Mouse (Mus musculus) limb, embryonic 12.5 days (tissue): ENCODE measurements around the gene Noto. TPM values are rescaled to one million over a fixed set of nuclear protein-coding genes. Genes with fewer than 3 reads are reported as not detected.

Source experiments
- ATAC-seq: fragments of 200-750 bp; cut with Nextera tagmentation; 2 replicates; pipeline ENCODE4 v1.8.0; 2017; ENCODE audit warnings: low read depth, moderate TSS enrichment; ENCODE audit not compliant: insufficient number of reproducible peaks, insufficient read depth, low FRiP score, low TSS enrichment
- H3K27ac ChIP-seq: fragments of 300-500 bp; sonication (generic); 2 replicates; pipeline ENCODE4 v1.5.1; 2016; ENCODE audit warnings: mild to moderate bottlenecking, moderate library complexity
- H3K27me3 ChIP-seq: fragments of 300-500 bp; sonication (generic); 2 replicates; pipeline ENCODE4 v1.6.1; 2016; ENCODE audit warnings: mild to moderate bottlenecking, moderate library complexity
- H3K36me3 ChIP-seq: fragments of 300-500 bp; sonication (generic); 2 replicates; pipeline ENCODE4 v1.6.1; 2016; ENCODE audit warnings: mild to moderate bottlenecking, moderate library complexity
- H3K4me1 ChIP-seq: fragments of 300-500 bp; sonication (generic); replicated peaks from 2 replicates; pipeline ENCODE4 v1.6.1; 2016
- H3K4me2 ChIP-seq: fragments of 300-500 bp; sonication (generic); 2 replicates; pipeline ENCODE4 v1.6.1; 2016; ENCODE audit warnings: mild to moderate bottlenecking, moderate library complexity
- H3K4me3 ChIP-seq: fragments of 300-500 bp; sonication (generic); replicated peaks from 2 replicates; pipeline ENCODE4 v1.5.1; 2016; ENCODE audit warnings: mild to moderate bottlenecking
- H3K9ac ChIP-seq: fragments of 300-500 bp; sonication (generic); replicated peaks from 2 replicates; pipeline ENCODE4 v1.6.1; 2016; ENCODE audit warnings: mild to moderate bottlenecking, moderate library complexity
- H3K9me3 ChIP-seq: fragments of 300-500 bp; sonication (generic); 2 replicates; pipeline ENCODE4 v1.6.1; 2016; ENCODE audit warnings: mild to moderate bottlenecking, moderate library complexity
- WGBS: fragments of 180-500 bp; shearing (Covaris S2); methylation state at CpG from one replicate; pipeline ENCODE4 v1.1.7; 2016; 5-methylcytosine and 5-hydroxymethylcytosine counted together
- polyA plus RNA-seq: library from polyadenylated mRNA; unstranded; fragments of >200 nt; fragmentation: Nextera tagmentation; extraction: Ambion mirVana; gene quantifications from 2 replicates; pipeline ENCODE4 v1.2.1, GENCODE M21; 2016

Gene Noto
- polyA plus RNA-seq, 1 experiment from 2014 or later: not detected

DNA sequence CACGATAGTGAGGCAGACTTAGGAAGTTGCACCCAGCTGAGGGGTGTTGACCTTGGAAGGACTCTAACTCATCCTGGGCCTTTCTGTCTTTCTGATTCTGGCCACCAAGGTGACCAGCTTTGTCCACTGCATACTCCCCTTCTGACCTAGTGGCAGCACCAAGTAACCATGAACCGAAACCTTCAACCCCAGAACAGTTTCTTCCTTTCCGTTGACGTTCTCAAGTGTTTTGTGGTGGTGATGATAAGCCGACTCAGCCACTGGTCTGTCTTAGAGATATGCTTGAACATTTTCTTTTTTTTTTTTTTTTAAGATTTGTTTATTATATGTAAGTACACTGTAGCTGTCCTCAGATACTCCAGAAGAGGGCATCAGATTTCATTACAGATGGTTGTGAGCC lies 35.1 kb upstream of the Noto start:
- WGBS: 76% methylated on average over 5 of the region's 5 CpGs
- no peak overlapping the region for H3K4me3 ChIP-seq
- no peaks in the 10 kb centered on the region for H3K9me3 ChIP-seq
- no peak for ATAC-seq
- no peaks in the 10 kb centered on the region for H3K4me1 ChIP-seq
- no peak overlapping the region for H3K9ac ChIP-seq
- H3K36me3 ChIP-seq: no peaks in the 10 kb centered on the region
- H3K27me3 ChIP-seq: peaks cover 32% of the 10 kb centered on the region
- H3K4me2 ChIP-seq: no peak overlapping the region
- H3K27ac ChIP-seq: no peak overlapping the region

- Histone ChIP-seq H3K4me3 (no peak overlapping the region), H3K9me3 (no peaks in the 10 kb centered on the region), H3K9ac (no peak overlapping the region), H3K36me3 (no peaks in the 10 kb centered on the region), H3K4me2 (no peak overlapping the region), H3K27ac (no peak overlapping the region), H3K4me1 (no peaks in the 10 kb centered on the region), H3K27me3 (peaks cover 20% of the 10 kb centered on the region)
- ATAC-seq: no peak
- whole genome bisulfite sequencing: 30% methylated on average over 6 of the region's 7 CpGs
Measured at GRCm38 (mm10) chr6:85391803-85392202, 31.9 kb upstream of the Noto start.

GRCm38 (mm10) chr6:85395360-85395759 lies 28.3 kb upstream of the Noto start:
- Histone ChIP-seq H3K36me3 (no peaks in the 10 kb centered on the region), H3K4me2 (no peak overlapping the region), H3K9me3 (no peaks in the 10 kb centered on the region), H3K27me3 (peaks cover 10% of the 10 kb centered on the region), H3K4me3 (no peak overlapping the region), H3K27ac (no peak overlapping the region), H3K9ac (no peak overlapping the region), H3K4me1 (peaks cover 6% of the 10 kb centered on the region)
- no peak for ATAC-seq
- 82% methylated on average over 2 of the region's 2 CpGs for WGBS

DNA sequence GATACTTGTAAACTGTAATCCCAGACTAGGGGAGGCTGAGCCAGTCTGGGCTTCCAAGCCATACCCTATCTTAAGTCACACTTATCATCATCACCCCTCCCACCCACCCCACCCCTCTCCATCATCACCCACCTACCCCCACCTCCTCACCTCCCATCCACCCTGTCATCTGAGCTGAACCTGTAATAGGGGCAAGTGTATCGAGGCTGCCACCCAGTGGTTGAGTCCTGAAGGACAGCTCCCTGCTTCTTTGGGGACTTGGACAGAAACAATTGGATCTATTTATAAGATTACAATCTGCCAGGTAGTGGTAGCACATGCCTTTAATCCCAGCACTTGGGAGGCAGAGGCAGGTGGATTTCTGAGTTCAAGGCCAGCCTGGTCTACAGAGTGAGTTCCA lies 26.5 kb upstream of the Noto start:
- WGBS: 50% methylated on average over 1 of the region's 1 CpGs
- Histone ChIP-seq H3K4me2 (no peak overlapping the region), H3K4me1 (peaks cover 6% of the 10 kb centered on the region), H3K4me3 (no peak overlapping the region), H3K36me3 (no peaks in the 10 kb centered on the region), H3K27me3 (peaks cover 4% of the 10 kb centered on the region), H3K27ac (no peak overlapping the region), H3K9me3 (no peaks in the 10 kb centered on the region), H3K9ac (no peak overlapping the region)
- no peak for ATAC-seq

DNA sequence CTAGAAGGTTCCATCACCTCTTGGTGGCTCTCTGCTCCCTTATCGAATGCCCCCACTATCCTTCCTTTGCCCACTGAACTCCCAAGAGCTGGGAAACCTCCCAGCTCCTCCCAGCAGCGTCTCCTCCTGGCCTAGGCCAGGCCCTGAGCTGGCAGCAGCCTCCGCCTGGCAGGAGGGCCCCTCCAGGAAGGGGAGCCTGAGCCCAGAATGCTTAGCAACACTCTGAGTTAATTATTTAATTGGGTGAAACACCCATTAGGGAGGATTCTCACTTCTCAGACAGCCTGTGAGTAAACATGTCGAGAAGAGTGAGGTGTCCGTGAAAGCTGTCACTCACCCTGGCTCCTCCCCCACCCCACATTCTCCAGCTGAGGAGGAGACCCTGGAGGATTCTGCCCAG lies 24.0 kb upstream of the Noto start:
- Histone ChIP-seq H3K9ac (no peak overlapping the region), H3K36me3 (no peaks in the 10 kb centered on the region), H3K9me3 (no peaks in the 10 kb centered on the region), H3K4me3 (no peak overlapping the region), H3K27me3 (peaks cover 8% of the 10 kb centered on the region), H3K4me1 (peaks cover 6% of the 10 kb centered on the region), H3K4me2 (no peak overlapping the region), H3K27ac (no peak overlapping the region)
- ATAC-seq: no peak
- 21% methylated on average over 5 of the region's 5 CpGs for WGBS

DNA sequence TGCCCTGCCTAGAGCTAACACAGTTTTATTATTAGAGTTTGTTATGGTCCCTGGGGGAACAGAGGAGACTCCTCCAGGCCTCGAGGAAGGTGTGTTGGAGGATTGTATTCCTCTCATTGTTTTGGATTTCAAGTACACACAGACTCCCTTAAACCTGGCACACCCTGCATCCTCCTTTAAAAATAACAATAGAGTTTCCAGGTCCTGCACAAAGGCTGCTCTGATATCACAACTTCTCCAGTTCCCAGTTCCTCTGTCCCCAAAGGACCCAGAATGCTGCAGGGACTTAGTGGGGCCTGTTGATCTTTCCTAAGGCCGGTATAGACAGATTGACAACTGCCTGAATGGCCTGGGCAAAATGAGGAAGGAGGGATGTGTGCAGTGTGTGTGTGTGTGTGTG lies 21.1 kb upstream of the Noto start:
- Histone ChIP-seq H3K27ac (no peak overlapping the region), H3K4me1 (peaks cover 6% of the 10 kb centered on the region), H3K9me3 (no peaks in the 10 kb centered on the region), H3K36me3 (no peaks in the 10 kb centered on the region), H3K27me3 (peaks cover 36% of the 10 kb centered on the region), H3K4me3 (no peak overlapping the region), H3K9ac (no peak overlapping the region), H3K4me2 (no peak overlapping the region)
- ATAC-seq: no peak
- 47% methylated on average over 2 of the region's 2 CpGs for WGBS

DNA sequence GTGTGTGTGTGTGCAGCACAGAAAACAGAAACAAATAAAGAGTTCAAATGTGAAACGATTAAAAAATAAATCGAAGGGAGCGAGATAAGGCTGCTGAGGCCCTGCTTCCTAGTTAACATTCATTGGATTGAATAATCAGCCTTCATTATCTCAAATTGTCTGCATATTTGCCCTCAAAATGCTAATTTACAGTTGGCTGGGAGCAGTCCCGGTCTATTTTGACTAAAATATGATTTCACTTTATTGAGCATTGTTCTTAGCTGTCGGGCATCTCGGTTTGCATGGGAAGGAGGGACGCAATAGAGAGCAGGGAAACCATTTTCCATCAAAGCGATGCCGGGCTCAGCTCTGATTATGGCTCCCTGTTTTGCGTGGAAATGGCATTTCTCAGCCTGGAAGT lies 20.6 kb upstream of the Noto start:
- Histone ChIP-seq H3K9ac (no peak overlapping the region), H3K27ac (no peak overlapping the region), H3K4me2 (no peak overlapping the region), H3K9me3 (no peaks in the 10 kb centered on the region), H3K27me3 (peaks cover 40% of the 10 kb centered on the region), H3K4me1 (peaks cover 6% of the 10 kb centered on the region), H3K36me3 (no peaks in the 10 kb centered on the region), H3K4me3 (no peak overlapping the region)
- 84% methylated on average over 10 of the region's 10 CpGs for WGBS
- no peak for ATAC-seq

DNA sequence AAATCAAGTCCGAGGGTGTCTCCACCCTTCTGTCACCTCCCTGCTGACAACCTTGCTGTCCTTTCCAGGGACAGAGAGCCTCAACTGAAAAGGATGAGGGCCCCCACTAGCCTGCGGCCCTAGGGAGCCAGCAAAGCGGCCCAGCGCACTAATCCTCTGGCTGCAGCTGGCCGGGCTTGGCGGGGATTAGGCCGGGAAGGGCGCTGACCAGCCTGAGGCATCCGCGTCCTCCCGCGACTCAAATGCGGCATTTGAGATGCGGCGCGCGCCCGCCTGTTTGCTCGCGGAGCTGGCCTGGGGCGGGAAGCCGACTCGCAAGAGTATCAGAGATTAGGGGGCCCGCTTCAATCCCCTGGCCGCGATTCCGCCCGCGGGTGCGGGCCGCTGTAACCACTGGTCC lies 14.7 kb upstream of the Noto start:
- Histone ChIP-seq H3K36me3 (no peaks in the 10 kb centered on the region), H3K9ac (peak overlapping the region; percentile 42), H3K27me3 (peaks cover 66% of the 10 kb centered on the region), H3K4me3 (peak overlapping the region; percentile 20; the same call in 1 of the 2 replicates), H3K4me2 (peak overlapping the region; percentile 43), H3K27ac (no peak overlapping the region), H3K9me3 (no peaks in the 10 kb centered on the region), H3K4me1 (peaks cover 6% of the 10 kb centered on the region)
- no peak for ATAC-seq
- WGBS: under 1% methylated on average over 31 of the region's 31 CpGs

GRCm38 (mm10) chr6:85410771-85411273 lies 12.9 kb upstream of the Noto start:
- 11% methylated on average over 13 of the region's 13 CpGs for WGBS
- no peaks in the 10 kb centered on the region for H3K9me3 ChIP-seq
- H3K9ac ChIP-seq: no peak overlapping the region
- H3K4me1 ChIP-seq: peaks cover 6% of the 10 kb centered on the region
- H3K4me3 ChIP-seq: no peak overlapping the region
- H3K27me3 ChIP-seq: peaks cover 56% of the 10 kb centered on the region
- no peak overlapping the region for H3K4me2 ChIP-seq
- ATAC-seq: peak; percentile 46; the same call in 1 of the 2 replicates
- no peaks in the 10 kb centered on the region for H3K36me3 ChIP-seq
- H3K27ac ChIP-seq: no peak overlapping the region

GRCm38 (mm10) chr6:85415829-85416228 lies 7.9 kb upstream of the Noto start:
- Histone ChIP-seq H3K9ac (no peak overlapping the region), H3K27me3 (peaks cover 6% of the 10 kb centered on the region; the same call in 1 of the 2 replicates), H3K27ac (no peak overlapping the region), H3K4me3 (no peak overlapping the region), H3K9me3 (no peaks in the 10 kb centered on the region), H3K4me1 (no peaks in the 10 kb centered on the region), H3K4me2 (no peak overlapping the region), H3K36me3 (no peaks in the 10 kb centered on the region)
- 47% methylated on average over 3 of the region's 3 CpGs for WGBS
- ATAC-seq: no peak

DNA sequence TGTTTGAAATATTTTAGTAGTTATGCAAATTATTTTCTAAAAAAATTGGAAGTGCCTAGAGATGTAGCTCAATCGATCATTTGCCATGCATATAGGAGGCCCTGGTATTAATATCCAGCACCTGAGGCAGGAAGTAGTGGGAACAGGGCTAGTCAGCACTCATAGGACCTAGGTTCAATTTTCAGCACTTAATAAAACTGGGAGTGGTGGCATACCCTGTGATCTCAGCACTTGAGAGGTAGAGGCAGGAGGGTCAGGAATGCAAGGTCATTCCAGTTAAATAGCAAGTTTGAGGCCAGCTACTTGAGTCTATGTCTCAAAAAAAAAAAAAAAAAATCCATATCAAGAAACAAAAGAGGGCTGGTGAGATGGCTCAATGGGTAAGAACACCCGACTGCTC lies 4.5 kb upstream of the Noto start:
- H3K4me3 ChIP-seq: no peak overlapping the region
- no peak for ATAC-seq
- peaks cover 7% of the 10 kb centered on the region for H3K4me1 ChIP-seq
- H3K27me3 ChIP-seq: peaks cover 29% of the 10 kb centered on the region
- H3K9ac ChIP-seq: no peak overlapping the region
- no peak overlapping the region for H3K27ac ChIP-seq
- no peaks in the 10 kb centered on the region for H3K36me3 ChIP-seq
- 74% methylated on average over 2 of the region's 2 CpGs for WGBS
- H3K9me3 ChIP-seq: no peaks in the 10 kb centered on the region
- H3K4me2 ChIP-seq: no peak overlapping the region

GRCm38 (mm10) chr6:85431274-85431841 lies 7.7 kb downstream of the Noto start:
- WGBS: 49% methylated on average over 8 of the region's 8 CpGs

More at GRCm38 (mm10) chr6:85431274-85431841, 7.7 kb downstream of the Noto start:
- Histone ChIP-seq H3K4me1 (no peaks in the 10 kb centered on the region; the same call in 1 of the 2 replicates), H3K9ac (peak overlapping the region; percentile 81), H3K27ac (0 out of 2 replicates have a peak overlapping the region, but pooled peaks have one; percentile 35), H3K4me2 (peak overlapping the region; percentile 76), H3K36me3 (no peaks in the 10 kb centered on the region), H3K4me3 (peak overlapping the region; percentile 92), H3K27me3 (peaks cover 19% of the 10 kb centered on the region), H3K9me3 (no peaks in the 10 kb centered on the region)
- no peak; the same call in none of the 2 replicates for ATAC-seq
